Mouse (Mus musculus) kidney, embryonic 15.5 days (tissue): ENCODE measurements around the gene Zfp512. TPM values are rescaled to one million over a fixed set of nuclear protein-coding genes. Genes with fewer than 3 reads are reported as not detected.
"Not testable (repeated sequence)": the region's sequence is repeated elsewhere in the genome, so short reads cannot be mapped to it uniquely, and the experiment has no call there.

Source experiments
- ATAC-seq: fragments of 200-750 bp; cut with Nextera tagmentation; replicated peaks from 2 replicates; pipeline ENCODE4 v1.8.0; 2017; ENCODE audit warnings: moderate TSS enrichment; ENCODE audit not compliant: low FRiP score
- H3K27ac ChIP-seq: fragments of 300-500 bp; sonication (generic); 2 replicates; pipeline ENCODE4 v1.5.1; 2015; ENCODE audit warnings: mild to moderate bottlenecking, inconsistent platforms
- H3K27me3 ChIP-seq: fragments of 300-500 bp; sonication (generic); 2 replicates; pipeline ENCODE4 v1.6.1; 2015; ENCODE audit warnings: inconsistent platforms
- H3K36me3 ChIP-seq: fragments of 300-500 bp; sonication (generic); 2 replicates; pipeline ENCODE4 v1.6.1; 2015; ENCODE audit warnings: inconsistent platforms
- H3K4me1 ChIP-seq: fragments of 300-500 bp; sonication (generic); 2 replicates; pipeline ENCODE4 v1.6.1; 2015; ENCODE audit warnings: inconsistent platforms
- H3K4me2 ChIP-seq: fragments of 300-500 bp; sonication (generic); 2 replicates; pipeline ENCODE4 v1.6.1; 2015; ENCODE audit warnings: moderate library complexity, mild to moderate bottlenecking, inconsistent platforms
- H3K4me3 ChIP-seq: fragments of 300-500 bp; sonication (generic); replicated peaks from 2 replicates; pipeline ENCODE4 v1.5.1; 2015; ENCODE audit warnings: mild to moderate bottlenecking, inconsistent platforms
- H3K9ac ChIP-seq: fragments of 300-500 bp; sonication (generic); 2 replicates; pipeline ENCODE4 v1.6.1; 2015; ENCODE audit warnings: mild to moderate bottlenecking, inconsistent platforms
- H3K9me3 ChIP-seq: fragments of 300-500 bp; sonication (generic); replicated peaks from 2 replicates; pipeline ENCODE4 v1.6.1; 2016; ENCODE audit warnings: inconsistent platforms
- WGBS: fragments of 180-500 bp; shearing (Covaris S2); methylation state at CpG from one replicate; pipeline ENCODE4 v1.1.7; 2015; ENCODE audit warnings: mixed read lengths; 5-methylcytosine and 5-hydroxymethylcytosine counted together
- polyA plus RNA-seq: library from polyadenylated mRNA; unstranded; fragments of >200 nt; fragmentation: Nextera tagmentation; extraction: Ambion mirVana; gene quantifications from 2 replicates; pipeline ENCODE4 v1.2.1, GENCODE M21; 2015

Gene Zfp512
- 48.5 and 60.2 TPM in 2 replicates for polyA plus RNA-seq

- no peaks in the 10 kb centered on the region for H3K36me3 ChIP-seq
- peak within 1 kb of the TSS; percentile 59 for H3K4me3 ChIP-seq
- peak within 1 kb of the TSS; percentile 52; the same call in 1 of the 2 replicates for H3K27ac ChIP-seq
- peaks cover 15% of the 10 kb centered on the region for H3K4me1 ChIP-seq
- H3K27me3 ChIP-seq, result no peaks in the 10 kb centered on the region
- H3K9me3 ChIP-seq, result no peaks in the 10 kb centered on the region
- H3K9ac ChIP-seq, result peak within 1 kb of the TSS; percentile 58
- ATAC-seq, result peak; percentile 99
- WGBS, result 7% methylated on average over 23 of the region's 23 CpGs
- H3K4me2 ChIP-seq, result peak within 1 kb of the TSS; percentile 82
Measured at GRCm38 (mm10) chr5:31451878-31452561, at the start of gene Zfp512. Gene Zfp512 (plus strand): TSS chr5:31452431.

GRCm38 (mm10) chr5:31434727-31435126 is 17.5 kb upstream of the Zfp512 start:
- WGBS, result 92% methylated on average over 9 of the region's 9 CpGs
- H3K4me2 ChIP-seq, H3K36me3 ChIP-seq, H3K9me3 ChIP-seq, H3K27ac ChIP-seq, ATAC-seq, H3K27me3 ChIP-seq, H3K4me1 ChIP-seq, H3K9ac ChIP-seq, H3K4me3 ChIP-seq: not testable (repeated sequence)

DNA sequence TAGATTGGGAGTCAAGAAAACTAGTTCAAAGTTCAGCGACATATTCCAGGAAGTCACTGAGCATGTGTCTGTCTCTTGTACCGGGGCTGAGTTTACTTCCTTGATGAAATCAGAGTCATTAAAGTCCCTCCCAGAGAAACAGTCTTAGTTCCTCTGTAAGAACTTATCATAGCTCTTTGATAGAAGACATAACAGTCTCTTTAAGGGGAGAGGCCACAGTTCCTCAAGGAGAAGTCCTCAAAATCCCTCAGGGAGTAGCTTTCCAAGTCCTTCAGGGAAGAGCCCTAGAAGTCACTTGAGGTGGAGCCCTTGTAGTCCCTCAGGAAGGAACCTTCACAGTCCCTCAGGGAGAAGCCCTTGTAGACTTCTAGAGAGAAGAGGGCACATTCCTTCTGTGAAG is 895 bp upstream of the Zfp512 start:
- H3K4me3 ChIP-seq, result no peak overlapping the region
- H3K36me3 ChIP-seq, result no peaks in the 10 kb centered on the region
- H3K4me2 ChIP-seq, result peak overlapping the region; percentile 82; the same call in 1 of the 2 replicates
- 80% methylated on average over 2 of the region's 2 CpGs for WGBS
- ATAC-seq, result no peak
- H3K27me3 ChIP-seq, result no peaks in the 10 kb centered on the region
- no peak overlapping the region for H3K27ac ChIP-seq
- no peaks in the 10 kb centered on the region for H3K9me3 ChIP-seq
- H3K4me1 ChIP-seq, result peaks cover 15% of the 10 kb centered on the region
- H3K9ac ChIP-seq, result no peak overlapping the region

DNA sequence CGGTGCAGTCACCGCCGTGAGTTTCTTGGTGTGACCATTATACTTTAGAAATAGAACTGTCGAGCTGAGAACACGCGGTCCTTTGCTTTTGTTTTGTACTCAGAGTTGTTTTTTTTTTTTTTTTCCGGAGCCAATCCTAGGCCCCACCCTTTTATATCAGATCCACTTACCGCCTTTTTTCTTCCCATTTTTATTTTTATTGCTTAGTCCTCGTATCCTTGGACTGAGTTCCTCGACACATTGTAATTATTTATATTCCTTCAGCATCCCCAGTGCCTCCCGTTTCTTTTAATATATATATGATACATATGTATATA is 289 bp downstream of the Zfp512 start:
- Histone ChIP-seq H3K4me2 (peak overlapping the region; percentile 82), H3K4me1 (peaks cover 15% of the 10 kb centered on the region), H3K36me3 (no peaks in the 10 kb centered on the region), H3K9ac (peak overlapping the region; percentile 58), H3K4me3 (peak overlapping the region; percentile 59), H3K27ac (peak overlapping the region; percentile 52; the same call in 1 of the 2 replicates), H3K27me3 (no peaks in the 10 kb centered on the region), H3K9me3 (no peaks in the 10 kb centered on the region)
- 0% methylated on average over 11 of the region's 11 CpGs for WGBS
- ATAC-seq, result no peak

DNA sequence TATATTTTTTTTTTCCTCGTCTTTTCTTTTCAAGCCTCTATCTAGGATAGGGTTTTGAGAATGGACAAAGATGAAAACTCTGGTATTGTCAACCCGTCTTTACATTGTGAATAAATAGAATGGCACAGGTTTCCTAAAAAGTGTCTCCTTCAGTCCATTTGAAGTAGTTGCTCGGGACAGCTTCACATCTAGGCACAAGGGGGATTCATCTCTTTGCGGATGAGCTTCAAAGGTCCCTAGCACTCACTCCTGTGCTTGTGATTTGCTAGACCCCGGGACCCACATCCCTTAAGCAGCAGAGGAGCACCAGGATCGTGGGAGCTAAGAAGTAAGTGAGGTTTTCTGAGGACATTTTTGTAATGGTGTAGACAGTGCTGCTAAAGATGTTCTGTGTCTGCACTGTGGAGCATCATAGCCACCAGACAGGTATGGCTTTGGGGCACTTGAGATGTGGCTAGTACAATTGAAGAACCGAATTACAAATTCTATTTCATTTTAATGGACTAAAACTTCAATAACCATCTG is 717 bp downstream of the Zfp512 start:
- Histone ChIP-seq H3K36me3 (no peaks in the 10 kb centered on the region), H3K9ac (peak overlapping the region; percentile 58), H3K4me1 (peaks cover 15% of the 10 kb centered on the region), H3K9me3 (no peaks in the 10 kb centered on the region), H3K27ac (peak overlapping the region; percentile 50; the same call in 1 of the 2 replicates), H3K27me3 (no peaks in the 10 kb centered on the region), H3K4me3 (peak overlapping the region; percentile 59), H3K4me2 (peak overlapping the region; percentile 82)
- WGBS, result 10% methylated on average over 7 of the region's 7 CpGs
- no peak for ATAC-seq

GRCm38 (mm10) chr5:31467798-31468197 is 15.6 kb downstream of the Zfp512 start:
- Histone ChIP-seq H3K36me3 (peaks cover 73% of the 10 kb centered on the region), H3K4me2 (no peak overlapping the region), H3K9me3 (no peaks in the 10 kb centered on the region), H3K27ac (no peak overlapping the region), H3K4me3 (no peak overlapping the region), H3K27me3 (no peaks in the 10 kb centered on the region), H3K9ac (no peak overlapping the region), H3K4me1 (no peaks in the 10 kb centered on the region)
- 91% methylated on average over 3 of the region's 3 CpGs for WGBS
- ATAC-seq, result no peak

GRCm38 (mm10) chr5:31469711-31470110 is 17.5 kb downstream of the Zfp512 start:
- no peaks in the 10 kb centered on the region for H3K9me3 ChIP-seq
- no peak overlapping the region for H3K4me2 ChIP-seq
- H3K36me3 ChIP-seq, result peaks cover 92% of the 10 kb centered on the region
- no peak overlapping the region for H3K27ac ChIP-seq
- no peak overlapping the region for H3K9ac ChIP-seq
- 92% methylated on average over 6 of the region's 6 CpGs for whole genome bisulfite sequencing
- H3K4me1 ChIP-seq, result no peaks in the 10 kb centered on the region
- ATAC-seq, result no peak
- no peak overlapping the region for H3K4me3 ChIP-seq
- H3K27me3 ChIP-seq, result no peaks in the 10 kb centered on the region

- peaks cover 95% of the 10 kb centered on the region for H3K36me3 ChIP-seq
- no peak overlapping the region for H3K9ac ChIP-seq
- no peak overlapping the region for H3K27ac ChIP-seq
- WGBS, result 81% methylated on average over 7 of the region's 7 CpGs
- H3K4me2 ChIP-seq, result no peak overlapping the region
- no peaks in the 10 kb centered on the region for H3K9me3 ChIP-seq
- H3K27me3 ChIP-seq, result no peaks in the 10 kb centered on the region
- H3K4me1 ChIP-seq, result no peaks in the 10 kb centered on the region
- H3K4me3 ChIP-seq, result no peak overlapping the region
- ATAC-seq, result no peak
Measured at GRCm38 (mm10) chr5:31470334-31470733, 18.1 kb downstream of the Zfp512 start.

- no peak for ATAC-seq
- Histone ChIP-seq H3K4me1 (no peaks in the 10 kb centered on the region), H3K9ac (no peak overlapping the region), H3K4me2 (no peak overlapping the region), H3K9me3 (no peaks in the 10 kb centered on the region), H3K27ac (no peak overlapping the region), H3K27me3 (no peaks in the 10 kb centered on the region), H3K36me3 (peaks cover 73% of the 10 kb centered on the region), H3K4me3 (no peak overlapping the region)
- WGBS, result 89% methylated on average over 4 of the region's 4 CpGs
Measured at GRCm38 (mm10) chr5:31480536-31480935, 28.3 kb downstream of the Zfp512 start.

DNA sequence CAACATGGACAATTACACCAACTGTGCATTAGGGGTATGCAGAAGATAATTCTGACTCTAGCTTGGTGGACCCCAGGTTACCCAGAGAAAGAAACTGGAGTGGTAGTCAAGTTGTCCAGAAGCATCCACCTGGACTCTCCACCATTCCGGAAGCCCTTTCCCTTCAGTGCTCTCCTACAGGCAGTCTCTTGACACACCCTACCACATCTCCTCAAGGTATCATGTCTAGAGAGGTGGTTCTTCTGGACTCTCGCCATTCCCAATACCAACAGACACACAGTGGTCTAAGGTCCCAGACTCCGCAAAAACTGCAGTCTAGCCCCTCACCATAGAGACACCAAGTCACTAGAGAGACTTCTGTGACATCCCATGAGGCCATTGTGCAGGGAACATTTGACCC is 33.2 kb downstream of the Zfp512 start, which contains the start of gene 4930548H24Rik:
Gene 4930548H24Rik, plus strand, starts transcription at position 301 of the 400 bp plus-strand sequence.
- Histone ChIP-seq H3K27me3 (no peaks in the 10 kb centered on the region), H3K4me1 (no peaks in the 10 kb centered on the region), H3K9me3 (no peaks in the 10 kb centered on the region), H3K27ac (no peak within 1 kb of the TSS), H3K9ac (no peak within 1 kb of the TSS), H3K36me3 (peaks cover 24% of the 10 kb centered on the region), H3K4me2 (no peak within 1 kb of the TSS), H3K4me3 (no peak within 1 kb of the TSS)
- ATAC-seq, result no peak
- WGBS, result 96% methylated on average over 3 of the region's 3 CpGs

- Histone ChIP-seq H3K36me3 (peaks cover 3% of the 10 kb centered on the region; the same call in 1 of the 2 replicates), H3K4me3 (no peak overlapping the region), H3K27me3 (peaks cover 9% of the 10 kb centered on the region; the same call in 1 of the 2 replicates), H3K9ac (no peak overlapping the region), H3K4me2 (no peak overlapping the region), H3K9me3 (no peaks in the 10 kb centered on the region), H3K27ac (no peak overlapping the region), H3K4me1 (no peaks in the 10 kb centered on the region)
- whole genome bisulfite sequencing, result 91% methylated on average over 3 of the region's 3 CpGs
- ATAC-seq, result no peak
Measured at GRCm38 (mm10) chr5:31487889-31488288, 35.7 kb downstream of the Zfp512 start.

DNA sequence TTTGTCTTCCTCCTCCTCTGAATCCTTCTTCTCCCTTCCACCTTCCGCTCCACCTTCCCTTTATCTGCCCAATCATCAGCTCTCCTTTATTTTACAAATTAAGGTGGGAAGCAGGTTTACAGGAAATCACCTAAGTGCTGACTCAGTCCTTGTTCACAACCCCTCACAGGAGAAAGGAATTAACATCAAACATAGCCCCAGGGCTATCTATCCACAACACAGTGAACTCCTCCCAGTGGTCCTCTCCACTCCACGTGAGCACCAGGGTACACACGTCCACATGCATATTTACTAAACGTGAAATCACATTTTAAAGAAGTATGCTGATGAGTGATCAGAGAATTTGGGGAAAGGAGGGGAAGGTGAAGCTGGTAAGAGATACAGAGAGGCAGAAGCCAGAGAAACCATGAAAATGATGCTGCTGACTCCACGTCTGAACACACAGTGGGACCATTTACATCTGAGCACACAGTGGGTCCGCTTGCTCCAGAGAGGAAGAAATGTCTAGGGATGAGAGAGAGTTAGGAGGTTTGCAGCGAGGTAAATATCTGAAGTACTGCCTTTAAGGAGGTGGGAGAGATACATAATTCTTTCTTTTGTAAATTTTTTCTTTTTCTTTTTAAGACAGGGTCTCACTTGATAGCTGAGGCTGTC is 37.0 kb downstream of the Zfp512 start:
- Histone ChIP-seq H3K36me3 (no peaks in the 10 kb centered on the region), H3K4me2 (no peak overlapping the region), H3K27me3 (peaks cover 9% of the 10 kb centered on the region; the same call in 1 of the 2 replicates), H3K27ac (no peak overlapping the region), H3K4me3 (no peak overlapping the region), H3K9me3 (no peaks in the 10 kb centered on the region), H3K4me1 (no peaks in the 10 kb centered on the region), H3K9ac (no peak overlapping the region)
- ATAC-seq, result no peak
- 68% methylated on average over 7 of the region's 7 CpGs for WGBS
